Mouse (Mus musculus) embryo, embryonic 11 days (tissue): ENCODE data around the gene Snx18.

Experiments
- DNase-seq: peaks from one replicate; pipeline ENCODE4 v3.0.0-alpha.2; 2015

Gene Snx18

DNA sequence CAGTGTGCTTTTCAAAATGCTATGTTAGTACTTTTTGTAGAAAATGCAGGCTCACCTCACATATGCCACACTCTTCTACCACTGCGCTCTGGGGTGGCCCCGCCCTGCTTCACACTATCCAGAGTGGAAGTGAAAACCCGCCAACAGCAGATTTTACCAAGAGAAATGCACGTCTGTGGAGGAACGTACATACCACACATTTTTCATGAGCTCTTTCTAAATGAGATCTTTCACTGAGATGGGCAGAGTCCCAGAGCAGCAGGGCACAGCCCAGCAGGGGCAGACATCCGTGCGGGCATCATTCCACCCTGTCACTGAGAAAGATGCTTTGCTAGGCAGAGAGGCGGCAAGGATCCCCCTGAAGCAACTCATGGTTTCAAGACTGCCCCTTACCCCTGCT is 22.4 kb downstream of the Snx18 start:
- DNase-seq = no peak

- DNase-seq = no peak
Observed at GRCm38 (mm10) chr13:113595219-113595618, 23.1 kb downstream of the Snx18 start.

DNA sequence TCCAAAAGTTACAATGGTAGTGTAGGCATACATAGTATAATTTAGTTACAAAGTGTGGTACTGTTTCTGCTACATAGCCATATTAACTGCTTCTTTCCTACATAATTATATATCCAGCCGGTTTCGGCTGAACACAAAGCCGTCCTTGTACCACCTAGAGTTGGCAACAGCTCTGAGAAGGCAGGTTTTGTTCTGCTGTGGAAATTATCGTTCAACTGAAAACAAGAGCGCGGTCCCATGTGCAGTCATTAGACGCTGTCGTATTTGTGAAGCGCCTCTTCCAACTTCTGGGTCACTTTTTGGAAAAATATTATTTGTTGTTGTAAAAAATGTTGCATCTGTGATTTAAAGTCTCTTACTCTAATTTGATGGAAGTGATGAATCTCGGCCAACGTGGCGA is 24.0 kb downstream of the Snx18 start:
- DNase-seq = no peak

- no peak for DNase-seq
Observed at GRCm38 (mm10) chr13:113593711-113594110, 24.7 kb downstream of the Snx18 start.

DNA sequence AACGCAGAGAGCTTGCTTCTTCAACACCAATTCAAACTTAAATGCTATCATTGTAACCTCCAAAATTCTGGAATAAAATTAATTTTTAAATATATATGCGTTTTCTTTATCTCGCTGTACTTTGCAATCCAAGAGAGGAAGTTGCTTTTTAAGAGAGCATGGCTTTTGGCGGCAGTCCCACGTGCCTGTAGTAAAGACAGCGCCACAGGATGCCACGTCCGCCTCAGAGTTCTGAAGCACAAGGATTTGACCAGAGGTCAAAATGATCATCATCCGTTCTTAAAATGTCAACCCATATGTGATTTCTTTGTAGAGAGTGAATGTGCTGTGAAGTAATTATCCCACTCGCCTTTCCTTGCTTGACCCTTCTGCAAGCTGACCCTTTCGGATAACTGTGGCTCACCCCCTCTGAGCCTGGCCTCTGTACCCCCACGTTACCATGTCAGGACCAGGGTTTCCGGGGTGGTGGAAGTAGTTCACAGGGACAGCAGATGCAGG is 25.6 kb downstream of the Snx18 start:
- DNase-seq = no peak

DNA sequence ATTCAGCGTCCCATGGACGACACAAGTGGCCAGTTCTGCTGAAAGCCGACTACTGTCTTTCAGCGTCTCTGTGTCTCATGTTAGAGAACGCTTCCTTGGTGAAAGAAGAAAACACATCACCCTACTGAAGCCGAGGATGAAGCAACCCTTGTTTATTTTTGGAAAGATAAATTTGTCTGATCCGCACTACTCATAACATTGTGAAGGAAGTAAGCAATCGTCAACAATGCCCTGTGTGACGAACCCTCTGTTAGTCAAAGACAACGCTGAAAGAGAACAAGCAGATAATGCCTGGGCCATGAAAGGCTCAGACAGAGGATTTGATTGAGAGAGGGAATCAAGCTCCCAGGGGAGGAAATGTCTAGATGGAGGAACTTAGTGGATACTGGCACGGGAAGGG is 27.0 kb downstream of the Snx18 start:
- DNase-seq = no peak

- DNase-seq = no peak
Observed at GRCm38 (mm10) chr13:113590216-113590615, 28.1 kb downstream of the Snx18 start.

DNA sequence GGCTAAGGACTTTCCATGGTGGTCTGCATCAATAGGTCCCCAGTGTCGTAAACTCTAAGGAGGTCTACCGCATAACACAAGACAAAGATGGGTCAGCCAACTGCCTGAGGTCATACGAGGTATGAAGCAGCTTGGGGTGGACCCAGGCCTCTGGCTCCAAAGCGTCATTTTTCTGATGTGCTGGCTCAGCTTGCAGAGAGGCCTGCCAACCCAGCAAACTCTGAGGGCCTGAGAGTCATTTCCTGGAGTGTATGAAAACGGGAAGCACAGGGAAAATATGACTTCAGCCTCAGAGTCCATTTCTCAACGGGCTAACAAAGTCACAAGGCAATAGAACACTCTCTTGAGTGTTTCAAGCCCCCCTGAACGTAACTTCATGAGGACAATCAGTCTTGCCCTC is 28.9 kb downstream of the Snx18 start:
- DNase-seq = no peak

DNA sequence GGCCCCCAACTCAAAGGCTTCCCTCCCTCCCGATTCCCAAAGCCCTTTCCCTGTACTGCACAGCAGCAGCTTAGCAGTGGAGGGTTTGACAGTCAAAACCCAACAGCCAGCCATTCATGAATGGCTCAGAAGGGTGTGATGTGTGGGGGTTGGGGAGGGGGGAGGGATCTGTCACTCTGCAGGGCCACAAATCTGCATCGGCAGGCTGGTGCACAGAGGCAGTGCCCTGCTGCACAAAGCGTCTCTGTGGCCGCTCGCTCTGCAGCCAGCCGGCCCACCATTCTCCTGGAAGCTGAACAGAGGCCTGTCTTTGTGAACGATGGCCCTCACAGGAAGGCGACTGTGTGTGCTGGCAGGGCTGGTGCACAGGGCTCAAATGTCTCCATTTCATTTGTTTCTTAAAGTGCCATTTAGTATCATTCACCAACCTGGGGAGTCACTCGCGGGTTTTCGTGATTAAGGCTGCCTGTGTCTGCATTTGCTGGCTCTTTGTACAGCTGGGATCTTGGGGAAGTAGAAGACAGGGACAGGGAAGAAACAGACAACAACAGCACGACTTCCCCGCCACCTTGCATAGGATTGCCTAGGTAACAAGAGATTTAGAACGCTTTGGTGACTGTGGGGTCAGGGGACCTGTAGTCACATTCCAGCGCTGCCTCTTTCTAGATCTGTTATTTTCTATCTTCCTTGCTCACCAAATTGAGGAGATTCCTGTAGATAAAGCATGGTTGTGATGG is 31.0 kb downstream of the Snx18 start:
- peak; percentile 81 for DNase-seq

- DNase-seq = no peak
Observed at GRCm38 (mm10) chr13:113585606-113586005, 32.8 kb downstream of the Snx18 start.

DNA sequence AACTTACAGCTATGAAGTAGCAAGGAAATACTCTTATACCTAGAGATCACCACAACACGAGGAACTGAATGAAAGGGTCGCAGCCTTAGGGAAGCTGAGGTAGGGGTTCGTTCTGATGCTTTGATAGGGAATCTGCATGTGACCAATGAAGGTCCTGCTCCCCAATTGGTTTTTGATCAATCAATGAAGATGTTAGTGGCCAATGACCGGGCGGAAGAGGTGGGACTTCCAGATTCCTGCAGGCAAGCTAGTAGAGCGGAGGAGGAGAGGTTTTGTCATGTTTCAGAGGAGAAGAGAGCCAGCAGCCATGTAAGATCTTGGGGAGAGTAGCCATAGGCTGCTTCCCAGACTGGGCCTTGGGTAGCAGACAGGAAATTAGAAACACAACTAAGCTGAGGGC is 33.9 kb downstream of the Snx18 start:
- no peak for DNase-seq

- DNase-seq = no peak
Observed at GRCm38 (mm10) chr13:113583563-113583962, 34.8 kb downstream of the Snx18 start.

DNA sequence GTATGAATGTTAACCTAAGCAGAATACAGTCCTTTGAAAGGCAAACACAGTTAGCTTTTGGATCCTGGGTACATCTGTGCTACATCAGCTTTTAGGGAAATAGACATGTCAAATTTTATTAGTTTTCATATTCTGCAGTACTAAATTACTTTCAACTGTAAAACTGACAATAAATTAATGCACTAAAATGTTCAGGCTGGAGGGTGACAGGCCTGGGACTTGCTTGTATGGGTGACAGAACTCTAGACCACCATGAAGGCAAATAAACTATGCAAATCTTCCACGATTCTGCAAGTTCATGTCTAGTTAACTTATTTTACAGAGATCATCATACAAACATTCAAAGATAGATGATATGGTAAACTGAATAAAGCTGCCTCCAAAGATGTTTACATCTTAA is 36.3 kb downstream of the Snx18 start:
- DNase-seq = no peak

GRCm38 (mm10) chr13:113581436-113581835 is 36.9 kb downstream of the Snx18 start:
- no peak for DNase-seq

DNA sequence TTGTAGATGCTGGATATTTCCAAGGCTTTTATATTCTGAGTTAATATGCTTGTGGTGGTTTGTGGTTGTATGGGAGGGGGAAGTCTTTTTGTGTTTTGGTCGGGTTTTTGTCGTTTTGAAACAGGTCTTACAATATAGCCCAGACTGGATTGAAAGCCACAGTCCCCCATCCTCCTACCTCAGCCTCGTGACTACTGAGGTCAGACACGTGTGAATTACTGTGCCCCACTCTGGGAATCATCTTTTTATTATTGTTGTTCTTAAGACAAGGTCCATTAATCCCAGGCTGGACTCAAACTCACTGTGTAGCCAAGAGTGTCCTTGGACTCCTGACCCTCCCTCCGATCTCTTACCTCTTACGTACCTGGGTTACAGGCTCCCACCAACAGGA is 38.0 kb downstream of the Snx18 start:
- DNase-seq = no peak

- DNase-seq = no peak
Observed at GRCm38 (mm10) chr13:113579788-113580399, 38.5 kb downstream of the Snx18 start.

- DNase-seq = no peak
Observed at GRCm38 (mm10) chr13:113574232-113574631, 44.1 kb downstream of the Snx18 start.

DNA sequence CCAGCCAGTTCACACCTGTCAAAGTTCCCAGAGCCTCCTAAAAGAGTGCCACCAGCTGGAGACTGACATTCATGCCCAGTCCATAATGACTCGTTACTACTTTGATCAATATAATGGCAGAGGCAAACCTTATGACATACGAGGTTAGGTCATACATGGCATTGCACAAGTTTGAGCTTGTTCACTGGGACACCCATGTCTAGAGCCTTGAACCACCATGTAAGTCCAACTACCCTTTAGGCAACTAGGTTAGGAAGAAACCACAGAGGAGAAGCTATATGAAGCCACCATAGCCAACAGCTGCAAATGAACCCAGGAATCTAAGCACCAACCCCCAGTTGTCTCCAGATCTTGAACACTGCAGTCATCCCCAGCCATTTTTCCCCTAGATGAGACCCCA is 45.0 kb downstream of the Snx18 start:
- no peak for DNase-seq

DNA sequence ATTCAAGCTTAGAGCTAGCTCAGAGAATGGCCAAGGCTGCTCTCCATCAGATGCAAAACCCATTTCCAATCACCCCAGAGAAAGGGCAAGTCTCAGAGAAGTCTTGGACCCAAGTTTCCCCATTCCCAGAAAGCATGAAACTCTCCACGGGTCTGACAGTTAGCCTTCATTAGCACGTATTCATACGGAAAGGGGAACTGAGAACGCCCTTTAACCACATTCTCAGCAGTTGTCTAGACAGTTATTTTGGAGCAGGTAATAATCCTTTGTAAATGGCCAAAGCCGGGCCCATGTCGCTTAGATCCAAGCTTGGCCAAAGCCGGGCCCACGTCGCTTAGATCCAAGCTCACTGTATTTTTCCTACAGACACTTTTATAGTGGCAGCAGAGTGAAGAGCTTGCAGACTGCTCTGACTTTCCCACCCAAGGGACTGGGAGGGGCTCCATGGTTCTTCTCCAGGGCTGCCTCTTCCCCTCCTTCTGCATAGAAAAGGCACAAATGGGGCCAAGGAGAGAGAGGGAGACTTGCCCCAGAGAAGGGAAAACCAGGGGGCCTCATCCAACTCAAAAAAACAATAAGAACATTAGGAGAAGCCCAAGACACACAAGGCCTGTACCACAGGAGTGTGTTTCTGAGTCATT is 46.2 kb downstream of the Snx18 start:
- no peak for DNase-seq

DNA sequence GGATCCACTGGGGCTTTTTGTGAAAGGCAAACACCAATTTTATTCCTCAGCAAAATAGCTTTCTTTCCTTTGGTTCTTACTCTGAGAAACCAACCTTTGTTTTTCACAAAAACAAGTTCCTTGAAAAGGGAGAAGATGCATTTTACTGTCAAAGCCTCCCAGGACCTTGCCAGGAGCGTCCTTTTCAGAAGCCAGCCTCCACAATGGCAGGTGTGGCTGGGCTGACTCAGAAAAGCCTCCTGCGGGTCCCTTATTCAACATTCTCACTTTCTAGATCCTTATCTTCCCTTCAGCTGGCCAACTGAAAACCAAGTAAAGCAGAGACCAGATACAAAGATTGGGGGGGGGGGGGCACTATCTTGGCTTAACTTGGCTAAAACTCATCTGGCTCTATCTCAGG is 48.8 kb downstream of the Snx18 start:
- DNase-seq = no peak

DNA sequence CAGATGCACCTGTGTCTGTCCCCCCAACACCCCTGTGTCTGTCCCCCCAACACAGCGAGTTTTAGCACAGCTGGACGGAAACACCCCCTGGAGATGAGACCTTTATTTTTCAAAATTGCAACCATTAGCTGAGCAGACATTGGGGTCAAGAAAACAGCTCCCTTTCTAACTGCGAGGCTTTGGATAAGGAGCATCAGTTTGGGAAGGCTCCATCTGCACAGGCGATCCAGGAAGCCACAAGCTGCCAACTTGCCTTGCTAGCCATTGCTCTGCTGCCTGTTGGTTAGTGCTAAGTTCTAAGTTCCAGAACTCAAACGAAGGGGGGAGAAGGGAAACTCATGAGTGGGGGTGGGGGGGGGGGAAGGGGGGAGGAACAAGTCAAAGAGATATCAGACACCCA is 51.4 kb downstream of the Snx18 start:
- no peak for DNase-seq

DNA sequence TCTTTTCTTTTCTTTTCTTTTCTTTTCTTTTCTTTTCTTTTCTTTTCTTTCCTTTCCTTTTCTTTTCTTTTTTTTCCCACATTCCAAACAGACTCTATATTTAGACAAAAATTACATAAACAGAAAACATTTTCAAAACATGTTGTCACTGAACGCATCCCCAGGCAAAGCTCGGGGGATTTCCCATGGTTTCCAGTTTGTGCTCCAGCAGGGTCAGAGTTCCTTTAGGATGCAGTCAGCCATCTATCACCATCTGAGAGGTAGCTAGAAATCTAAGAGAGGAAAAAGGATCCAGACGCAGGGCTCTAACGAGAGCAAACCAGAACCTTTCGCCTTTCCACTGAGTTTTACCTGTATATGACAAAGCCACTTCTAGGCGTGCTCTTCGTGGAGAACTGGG is 52.0 kb downstream of the Snx18 start:
- no peak for DNase-seq

GRCm38 (mm10) chr13:113559646-113560045 is 58.7 kb downstream of the Snx18 start:
- no peak for DNase-seq

DNA sequence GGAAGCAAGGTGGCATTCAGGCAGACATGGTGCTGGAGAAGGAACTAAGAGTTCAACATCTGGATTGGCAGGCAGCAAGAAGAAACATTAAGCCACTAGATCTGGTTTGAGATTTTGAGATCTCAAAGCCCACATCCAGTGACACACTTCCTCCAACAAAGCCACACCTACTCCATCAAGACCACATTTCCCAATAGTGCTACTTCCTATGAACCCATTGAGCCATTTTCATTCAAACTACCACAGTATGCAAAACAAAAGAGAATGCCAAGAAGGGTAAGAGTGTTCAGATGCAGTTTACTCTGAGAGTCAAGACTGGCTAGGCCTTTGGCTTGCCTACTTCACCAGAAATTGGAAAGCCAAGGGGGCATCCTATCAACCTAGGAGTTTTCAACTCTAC is 61.8 kb downstream of the Snx18 start:
- no peak for DNase-seq
